Mouse (Mus musculus): ENCODE results near the gene Pkd2l1.
"Not testable (repeated sequence)": the region's sequence is repeated elsewhere in the genome, so short reads cannot be mapped to it uniquely, and the experiment has no call there.

Gene Pkd2l1

DNA sequence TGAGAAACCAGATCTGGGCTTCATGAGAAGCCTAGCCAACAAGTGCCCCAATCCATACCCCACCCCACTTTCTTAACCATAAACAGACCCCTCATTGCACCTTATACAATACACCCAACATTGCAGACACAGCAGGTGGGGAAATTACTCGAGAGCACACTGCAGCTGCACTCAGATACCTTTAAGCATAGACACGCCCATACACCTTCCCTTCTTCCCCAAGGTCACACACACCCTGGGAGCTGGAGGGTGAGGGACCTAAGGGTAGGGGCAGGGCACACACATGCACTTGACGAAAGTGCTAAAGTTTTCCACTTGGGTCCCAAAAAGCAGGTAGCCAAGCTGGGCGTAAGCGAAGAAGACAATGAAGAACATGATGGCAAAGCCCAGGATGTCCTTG, 38.5 kb downstream of the Pkd2l1 start:
- DNase-seq, result no peak

- no peak for DNase-seq
Measured at GRCm38 (mm10) chr19:44148991-44149390, 43.3 kb downstream of the Pkd2l1 start.

DNA sequence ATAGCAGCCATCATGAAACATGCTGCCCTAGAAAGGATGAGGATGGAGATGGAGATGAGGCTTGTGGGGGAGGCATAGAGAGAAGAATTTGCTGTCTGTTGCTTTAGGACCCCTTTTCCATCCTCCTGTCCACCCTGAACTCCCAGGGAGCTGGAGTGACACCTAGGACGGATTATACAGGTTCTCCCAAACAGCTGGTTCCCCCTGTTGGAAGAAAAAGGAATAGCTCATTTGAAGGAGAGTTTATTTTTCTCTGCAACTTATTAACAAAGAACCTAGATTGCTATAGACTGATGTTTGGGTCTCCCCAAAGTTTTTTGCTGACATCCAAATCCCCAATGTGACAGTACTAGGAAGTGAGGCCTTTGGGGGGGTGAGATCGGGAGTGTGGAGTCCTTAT, 43.9 kb downstream of the Pkd2l1 start:
- no peak for DNase-seq

DNA sequence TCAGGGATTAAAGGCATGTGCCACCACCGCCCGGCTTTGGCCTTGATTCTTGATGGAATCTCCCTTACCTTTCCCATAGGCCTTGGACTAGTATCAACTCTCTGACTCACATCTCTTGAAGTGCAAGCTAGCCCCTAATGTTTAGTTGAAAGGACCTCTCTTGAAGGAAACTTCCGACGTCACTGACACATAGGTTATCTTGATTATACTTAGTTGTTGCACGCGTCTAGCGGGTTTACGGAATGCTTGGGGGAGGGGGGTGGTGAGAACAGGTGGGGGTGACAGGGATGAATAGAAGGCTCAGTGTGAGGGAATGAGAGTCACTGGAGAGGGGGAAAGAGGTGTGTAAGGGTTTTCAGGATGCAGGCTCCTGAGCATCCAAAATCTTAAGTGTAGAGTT, 45.3 kb downstream of the Pkd2l1 start:
- DNase-seq, result no peak

DNA sequence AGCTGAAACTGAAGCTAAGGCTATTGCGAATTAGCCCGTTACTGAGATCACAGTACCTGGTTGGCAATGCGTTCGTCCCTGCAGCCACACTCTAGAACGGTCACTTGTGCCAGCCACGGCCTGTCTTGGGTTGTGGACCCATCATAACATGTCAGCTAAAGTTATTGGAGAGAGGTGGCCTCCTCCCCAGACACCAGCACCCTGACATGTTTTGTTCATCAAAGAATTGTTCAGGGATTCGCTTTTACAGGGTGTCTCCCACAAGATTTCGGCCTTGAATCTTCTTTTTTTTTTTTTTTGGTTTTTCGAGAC, 45.7 kb downstream of the Pkd2l1 start:
- no peak for DNase-seq

DNA sequence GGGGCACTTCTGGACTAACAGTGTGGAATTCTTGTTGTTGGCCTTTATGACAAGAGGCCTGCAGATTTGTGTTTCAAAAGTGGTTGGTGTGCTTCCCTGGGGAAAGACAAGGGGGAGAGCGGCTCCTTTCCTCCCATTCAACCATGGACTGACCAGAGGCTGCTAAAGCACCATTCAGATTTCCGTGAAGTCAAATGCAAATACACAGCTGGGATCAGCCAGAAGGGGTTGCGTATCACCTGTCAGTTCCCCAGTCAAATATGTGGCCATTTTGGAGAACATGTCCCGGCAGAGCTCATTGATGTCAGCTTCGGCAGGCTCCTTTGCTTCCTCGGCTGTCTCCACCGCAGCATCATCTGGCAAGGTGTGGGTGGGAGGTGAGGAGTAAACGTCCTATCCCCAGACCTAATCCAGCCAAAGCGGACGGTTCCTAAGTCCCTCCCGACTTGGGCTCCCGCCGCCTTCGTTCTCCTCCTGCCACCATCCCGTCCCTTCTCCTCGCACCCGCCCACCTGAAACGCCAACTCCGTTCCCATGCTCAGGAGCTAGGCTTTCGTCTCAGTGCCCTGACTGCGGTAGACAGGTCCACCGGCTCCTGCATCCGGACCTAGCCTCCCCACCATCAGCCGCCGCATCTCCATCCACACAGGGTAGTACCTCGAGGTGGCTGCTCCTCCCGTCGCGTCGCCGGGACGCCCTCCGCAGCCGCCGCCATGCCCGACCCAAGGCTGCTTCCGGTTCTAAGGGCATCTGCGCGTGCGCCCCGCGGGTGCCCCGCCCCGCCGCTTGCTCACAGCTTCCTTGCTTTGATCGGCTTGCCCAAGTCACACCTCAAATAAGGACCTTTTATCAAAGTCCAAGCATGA, 46.3 kb downstream of the Pkd2l1 start, which contains the start of gene Bloc1s2:
TSS of gene Bloc1s2 (minus strand) at position 745 of the 866 bp plus-strand sequence.
- DNase-seq, result peak; percentile 89

- no peak for DNase-seq
Measured at GRCm38 (mm10) chr19:44144366-44144765, 47.9 kb downstream of the Pkd2l1 start.

GRCm38 (mm10) chr19:44135960-44136485, 56.2 kb downstream of the Pkd2l1 start:
- DNase-seq, result no peak

- DNase-seq, result peak; percentile 85
Measured at GRCm38 (mm10) chr19:44135072-44135959, 56.9 kb downstream of the Pkd2l1 start, which contains the start of gene Cwf19l1. Cwf19l1 (minus strand) TSS chr19:44135876.

- no peak for DNase-seq
Measured at GRCm38 (mm10) chr19:44132917-44133316, 59.3 kb downstream of the Pkd2l1 start.

- no peak for DNase-seq
Measured at GRCm38 (mm10) chr19:44128560-44128959, 63.7 kb downstream of the Pkd2l1 start.

DNA sequence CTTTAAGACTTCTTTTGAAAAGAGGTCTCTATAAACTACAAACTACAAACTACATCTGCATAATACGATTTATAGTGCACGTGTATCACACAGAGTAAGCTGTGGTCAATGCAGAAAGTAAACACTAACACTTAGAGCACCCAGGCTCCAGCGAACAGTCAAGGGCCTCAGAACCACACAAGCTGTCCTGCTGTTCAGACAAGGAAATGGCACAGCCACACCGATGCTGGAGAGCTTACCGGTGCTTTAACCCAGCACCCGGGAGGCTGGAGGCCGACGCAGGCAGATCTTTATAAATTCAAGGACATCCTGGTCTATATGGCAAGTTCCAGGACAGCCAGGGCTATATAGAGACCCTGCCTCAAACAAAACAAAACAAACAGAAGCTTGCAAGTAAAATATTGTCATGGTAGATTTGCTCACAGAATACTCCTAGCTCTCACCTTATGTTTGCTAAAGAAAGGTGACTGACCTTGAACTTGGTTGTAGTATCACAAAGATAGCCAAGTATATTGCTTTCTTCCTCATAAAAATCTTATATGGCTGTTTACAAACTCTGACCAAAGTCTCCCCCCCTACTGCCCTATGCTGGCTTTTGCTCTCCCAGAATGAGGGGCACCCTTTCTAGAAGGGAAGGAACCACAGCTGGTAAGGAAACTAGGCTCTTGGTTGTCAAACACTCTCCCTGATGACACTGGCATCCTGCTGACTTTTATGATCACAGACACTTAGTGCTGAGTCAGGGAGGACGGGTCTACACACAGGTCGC, 64.3 kb downstream of the Pkd2l1 start:
- DNase-seq, result no peak

DNA sequence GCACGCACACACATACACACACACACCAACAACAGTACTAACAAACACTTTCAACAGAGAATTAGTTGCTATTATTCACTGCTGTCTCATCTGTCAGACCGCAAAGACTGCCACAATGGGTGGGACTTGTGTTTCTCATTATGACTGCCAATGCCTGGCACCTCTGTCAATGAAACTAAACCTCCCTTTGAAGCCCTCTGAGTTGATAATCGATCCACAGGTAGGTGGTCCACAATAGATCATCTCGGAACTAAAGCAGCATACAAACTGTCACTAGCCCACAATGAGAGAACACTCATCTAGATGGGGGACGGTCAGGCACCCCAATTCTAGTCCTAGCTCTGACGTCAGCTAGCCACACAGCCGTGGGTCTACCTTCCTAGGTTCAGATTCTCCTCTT, 71.1 kb downstream of the Pkd2l1 start:
- no peak for DNase-seq

DNA sequence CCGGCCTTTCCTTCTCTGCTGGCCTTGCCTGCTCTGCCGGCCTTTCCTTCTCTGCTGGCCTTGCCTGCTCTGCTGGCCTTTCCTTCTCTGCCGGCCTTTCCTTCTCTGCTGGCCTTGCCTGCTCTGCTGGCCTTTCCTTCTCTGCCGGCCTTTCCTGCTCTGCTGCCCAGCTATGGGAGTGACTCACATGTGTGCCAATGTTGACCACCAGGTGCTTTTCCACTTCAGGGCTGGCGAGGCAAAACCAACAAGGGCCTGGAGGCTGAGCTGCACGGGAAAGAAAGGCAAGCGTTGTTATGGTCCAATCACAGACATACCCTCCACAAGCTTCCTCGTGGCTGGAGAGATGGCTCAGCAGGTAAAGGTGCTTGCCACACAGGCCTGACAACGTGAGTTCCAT, 71.6 kb downstream of the Pkd2l1 start:
- DNase-seq, result not testable (repeated sequence)

GRCm38 (mm10) chr19:44117793-44118192, 74.4 kb downstream of the Pkd2l1 start:
- DNase-seq, result no peak

DNA sequence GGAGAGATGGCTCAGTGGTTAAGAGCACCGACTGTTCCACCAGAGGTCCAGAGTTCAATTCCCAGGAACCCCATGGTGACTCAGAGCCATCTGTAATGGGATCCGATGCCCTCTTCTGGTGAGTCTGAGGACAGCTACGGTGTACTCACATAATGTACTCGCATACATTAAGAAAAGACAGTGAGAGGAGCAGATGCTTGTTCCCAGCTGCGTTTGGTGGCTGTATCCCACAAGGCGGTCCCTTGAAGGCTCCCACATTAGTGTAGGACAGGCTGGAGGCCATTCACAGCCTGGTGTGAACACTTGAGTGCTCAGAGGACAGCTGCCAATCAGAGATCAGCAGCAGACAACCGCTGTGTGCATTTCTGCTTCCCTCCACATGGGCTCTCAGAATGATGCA, 80.5 kb downstream of the Pkd2l1 start:
- DNase-seq, result no peak

- DNase-seq, result peak; percentile 87
Measured at GRCm38 (mm10) chr19:44110356-44110755, 81.9 kb downstream of the Pkd2l1 start.

GRCm38 (mm10) chr19:44108996-44109395, 83.2 kb downstream of the Pkd2l1 start:
- DNase-seq, result peak; percentile 69

- DNase-seq, result no peak
Measured at GRCm38 (mm10) chr19:44107661-44108521, 84.4 kb downstream of the Pkd2l1 start.

DNA sequence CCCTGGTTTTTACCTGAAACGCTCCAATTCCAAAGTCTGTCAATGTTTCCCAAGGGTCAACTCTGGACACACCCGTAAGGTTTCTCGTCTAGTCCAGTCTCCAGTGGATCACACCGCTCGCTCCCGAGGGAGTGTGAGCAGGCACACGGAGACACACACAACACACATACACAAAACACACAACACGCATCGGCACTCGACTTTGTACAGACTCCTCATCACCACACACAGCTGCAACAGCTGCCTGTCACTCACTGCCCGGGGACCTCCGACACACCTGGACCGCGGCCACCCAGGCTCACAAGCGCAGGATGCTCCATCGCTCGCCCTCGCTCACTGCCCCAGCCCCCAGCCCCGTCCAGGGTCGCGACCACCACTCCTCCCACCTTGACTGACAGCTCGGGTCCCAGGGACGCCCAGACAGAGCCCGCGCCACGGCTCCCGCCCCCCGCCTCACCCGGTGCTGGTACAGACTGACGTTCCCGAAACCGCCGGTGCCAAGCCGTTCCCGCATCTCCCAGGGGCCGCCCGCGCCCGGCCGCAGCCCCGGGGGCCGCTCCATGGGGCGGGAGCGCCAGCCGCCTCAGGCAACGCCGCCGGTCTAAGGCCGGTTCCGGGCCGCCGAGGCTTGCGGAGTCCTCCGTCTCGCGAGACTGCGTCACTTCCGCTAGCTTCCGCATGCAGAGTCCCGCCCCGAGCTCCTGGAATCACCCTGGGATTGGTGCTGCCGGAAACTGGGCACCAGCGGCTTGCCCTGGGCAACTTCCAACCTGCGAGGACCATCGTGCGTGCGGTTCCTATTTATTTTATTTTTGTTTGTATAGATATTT, 85.2 kb downstream of the Pkd2l1 start, which contains the start of gene Chuk:
TSS of gene Chuk (minus strand) at position 650 of the 830 bp plus-strand sequence.
- peak; percentile 93 for DNase-seq

GRCm38 (mm10) chr19:44104393-44104792, 87.8 kb downstream of the Pkd2l1 start:
- no peak for DNase-seq

All from kidney, adult 11 months (tissue).